Mouse (Mus musculus): ENCODE measurements around the gene Rph3a. TPM values are rescaled to one million over a fixed set of nuclear protein-coding genes. Genes with fewer than 3 reads are reported as not detected.
"Not testable (repeated sequence)": the region's sequence is repeated elsewhere in the genome, so short reads cannot be mapped to it uniquely, and the experiment has no call there.

The Rph3a gene
- polyA plus RNA-seq, 1 experiment from 2014 or later = not detected

DNA sequence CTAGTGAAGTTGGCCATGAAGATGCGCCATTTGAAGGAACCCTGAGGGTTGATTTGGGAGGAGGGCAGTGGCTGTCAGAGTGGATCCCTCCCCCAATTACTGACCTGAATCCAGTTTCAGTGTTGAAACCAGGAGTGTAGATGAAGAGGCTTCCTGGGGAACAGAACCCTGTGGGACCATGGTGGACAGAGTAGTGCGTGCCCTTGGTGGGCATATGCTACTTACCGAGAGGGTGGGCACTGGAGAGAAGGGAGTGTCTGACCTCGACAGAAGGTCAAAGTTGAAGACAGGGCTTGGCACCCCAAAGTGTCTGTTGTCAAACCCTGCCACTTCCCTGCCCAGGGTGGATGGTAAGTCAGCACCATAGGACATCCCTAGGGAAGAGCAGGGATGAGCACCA is 116.0 kb downstream of the Rph3a start:
- not testable (repeated sequence) for H3K4me3 ChIP-seq (ENCODE audit: low read length); H3K27me3 ChIP-seq (ENCODE audit: control insufficient read depth, insufficient read depth, low read length); H3K4me2 ChIP-seq (ENCODE audit: low read depth, low read length); H3K27ac ChIP-seq (ENCODE audit: low read length); H3K9me3 ChIP-seq (replicated peaks; ENCODE audit: control insufficient read depth, low read length); H3K36me3 ChIP-seq (ENCODE audit: control insufficient read depth, insufficient read depth); H3K4me1 ChIP-seq (ENCODE audit: control insufficient read depth, insufficient read depth, low read length); H3K9ac ChIP-seq (ENCODE audit: low read length); ATAC-seq (replicated peaks; ENCODE audit: extremely low read depth, insufficient read depth, low FRiP score)
- WGBS = 84% methylated on average over 4 of the region's 4 CpGs

DNA sequence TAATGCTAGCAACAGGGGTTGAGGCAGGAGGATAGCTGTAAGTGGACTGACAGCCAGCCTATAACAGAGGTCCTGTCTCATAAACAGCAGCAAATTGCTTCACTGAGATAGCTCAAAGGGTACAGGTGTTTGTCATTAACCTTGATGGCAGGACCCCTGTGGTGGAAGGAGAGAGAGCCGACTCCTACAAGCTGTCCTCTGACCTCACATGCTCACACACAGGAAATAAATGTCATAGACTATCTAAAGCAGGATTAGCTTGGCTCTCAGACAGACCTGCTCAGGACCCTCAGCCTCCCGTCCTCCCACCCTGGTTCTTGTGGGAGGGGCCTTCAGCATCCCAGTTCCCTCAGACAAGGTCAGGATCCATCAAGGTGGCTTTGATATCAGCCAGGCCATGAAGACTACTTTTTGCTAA is 117.6 kb downstream of the Rph3a start:
- Histone ChIP-seq H3K27me3 (ENCODE audit: control insufficient read depth, insufficient read depth, low read length) (no peaks in the 10 kb centered on the region), H3K36me3 (ENCODE audit: control insufficient read depth, insufficient read depth) (no peaks in the 10 kb centered on the region), H3K27ac (ENCODE audit: low read length) (no peak overlapping the region), H3K4me1 (ENCODE audit: control insufficient read depth, insufficient read depth, low read length) (no peaks in the 10 kb centered on the region), H3K9me3 (replicated peaks; ENCODE audit: control insufficient read depth, low read length) (no peaks in the 10 kb centered on the region), H3K4me3 (ENCODE audit: low read length) (no peak overlapping the region), H3K4me2 (ENCODE audit: low read depth, low read length) (no peak overlapping the region), H3K9ac (ENCODE audit: low read length) (no peak overlapping the region)
- no peak for ATAC-seq (replicated peaks; ENCODE audit: extremely low read depth, insufficient read depth, low FRiP score)
- WGBS = 55% methylated on average over 2 of the region's 2 CpGs

DNA sequence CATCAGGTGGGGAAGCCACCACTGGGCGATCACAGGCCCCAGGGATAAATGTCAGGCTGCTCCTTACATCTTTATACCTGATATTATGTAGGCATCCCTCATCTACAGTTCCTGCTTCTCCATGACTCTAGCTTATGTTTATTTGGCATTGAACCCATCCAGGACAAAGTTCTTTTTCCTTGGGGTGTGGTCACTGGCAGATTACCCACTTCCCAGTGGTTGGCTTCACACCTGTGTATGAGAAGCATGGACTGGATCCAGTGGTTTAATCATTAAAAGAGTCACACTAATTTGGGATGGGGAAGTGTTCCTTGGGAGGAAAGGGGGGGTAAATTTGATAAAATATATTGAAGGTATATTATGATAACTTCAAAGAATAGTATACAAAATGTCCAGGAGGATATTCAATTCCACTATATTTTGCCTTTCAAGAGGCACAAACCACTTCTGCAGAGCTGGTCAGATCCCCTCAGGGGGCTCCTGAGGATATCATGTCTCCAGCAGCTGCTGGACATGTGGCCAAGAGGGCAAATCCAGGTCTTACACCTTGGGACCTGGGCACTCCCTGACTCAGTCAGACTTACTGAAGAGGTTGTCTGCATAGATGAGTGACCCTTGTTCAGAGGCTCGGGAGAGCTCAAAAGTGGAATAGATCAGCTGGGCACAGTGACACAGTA is 118.2 kb downstream of the Rph3a start:
- H3K36me3 ChIP-seq (ENCODE audit: control insufficient read depth, insufficient read depth); H3K9ac ChIP-seq (ENCODE audit: low read length); H3K4me2 ChIP-seq (ENCODE audit: low read depth, low read length); H3K27ac ChIP-seq (ENCODE audit: low read length); H3K9me3 ChIP-seq (replicated peaks; ENCODE audit: control insufficient read depth, low read length); ATAC-seq (replicated peaks; ENCODE audit: extremely low read depth, insufficient read depth, low FRiP score); H3K4me3 ChIP-seq (ENCODE audit: low read length); H3K4me1 ChIP-seq (ENCODE audit: control insufficient read depth, insufficient read depth, low read length); H3K27me3 ChIP-seq (ENCODE audit: control insufficient read depth, insufficient read depth, low read length): not testable (repeated sequence)
- 71% methylated on average over 2 of the region's 2 CpGs for WGBS

- no peak overlapping the region for H3K4me3 ChIP-seq (ENCODE audit: low read length)
- 44% methylated on average over 3 of the region's 3 CpGs for WGBS
- no peaks in the 10 kb centered on the region for H3K27me3 ChIP-seq (ENCODE audit: control insufficient read depth, insufficient read depth, low read length)
- no peak overlapping the region for H3K9ac ChIP-seq (ENCODE audit: low read length)
- H3K36me3 ChIP-seq (ENCODE audit: control insufficient read depth, insufficient read depth) = no peaks in the 10 kb centered on the region
- ATAC-seq (replicated peaks; ENCODE audit: extremely low read depth, insufficient read depth, low FRiP score) = no peak
- no peak overlapping the region for H3K4me2 ChIP-seq (ENCODE audit: low read depth, low read length)
- H3K27ac ChIP-seq (ENCODE audit: low read length) = no peak overlapping the region
- no peaks in the 10 kb centered on the region for H3K4me1 ChIP-seq (ENCODE audit: control insufficient read depth, insufficient read depth, low read length)
- H3K9me3 ChIP-seq (replicated peaks; ENCODE audit: control insufficient read depth, low read length) = no peaks in the 10 kb centered on the region
Measured at GRCm38 (mm10) chr5:120890991-120891390, 118.9 kb downstream of the Rph3a start.

Other genes starting within 250 kb of the Rph3a start
- 0.59 and 0.80 TPM in 2 replicates for gene Oas3, start 232.4 kb downstream of the Rph3a start, polyA plus RNA-seq (2015; fragmentation: Nextera tagmentation; extraction: Ambion mirVana)
- not detected in 2 replicates for gene Oas1e, start 214.6 kb downstream of the Rph3a start, polyA plus RNA-seq (2015; fragmentation: Nextera tagmentation; extraction: Ambion mirVana)
- 0.60 and 0.77 TPM in 2 replicates for gene Oas1c, start 197.6 kb downstream of the Rph3a start, polyA plus RNA-seq (2015; fragmentation: Nextera tagmentation; extraction: Ambion mirVana)
- gene Oas1f, start 162.7 kb downstream of the Rph3a start, polyA plus RNA-seq (2015; fragmentation: Nextera tagmentation; extraction: Ambion mirVana) = 0.12 TPM in 1 of 2 replicates, not detected in the other
- not detected in 2 replicates for gene Oas1h, start 148.7 kb downstream of the Rph3a start, polyA plus RNA-seq (2015; fragmentation: Nextera tagmentation; extraction: Ambion mirVana)
- 0.67 and 0.85 TPM in 2 replicates for gene Oas1g, start 122.5 kb downstream of the Rph3a start, polyA plus RNA-seq (2015; fragmentation: Nextera tagmentation; extraction: Ambion mirVana)
- 1.6 and 2.4 TPM in 2 replicates for gene Oas1a, start 102.6 kb downstream of the Rph3a start, polyA plus RNA-seq (2015; fragmentation: Nextera tagmentation; extraction: Ambion mirVana)
- gene Oas1d, start 95.6 kb downstream of the Rph3a start, polyA plus RNA-seq (2015; fragmentation: Nextera tagmentation; extraction: Ambion mirVana) = 0.09 TPM in 1 of 2 replicates, not detected in the other
- 17.4 and 19.4 TPM in 2 replicates for gene Ptpn11, start 181.3 kb upstream of the Rph3a start, polyA plus RNA-seq (2015; fragmentation: Nextera tagmentation; extraction: Ambion mirVana)
- gene Rpl6, start 194.4 kb upstream of the Rph3a start, polyA plus RNA-seq (2015; fragmentation: Nextera tagmentation; extraction: Ambion mirVana) = 325 and 345 TPM in 2 replicates
- gene Hectd4, start 210.1 kb upstream of the Rph3a start, polyA plus RNA-seq (2015; fragmentation: Nextera tagmentation; extraction: Ambion mirVana) = 2.6 and 3.4 TPM in 2 replicates